Comparison of ENCODE assay signal across 16 mouse cellular contexts in the genomic region with DNA sequence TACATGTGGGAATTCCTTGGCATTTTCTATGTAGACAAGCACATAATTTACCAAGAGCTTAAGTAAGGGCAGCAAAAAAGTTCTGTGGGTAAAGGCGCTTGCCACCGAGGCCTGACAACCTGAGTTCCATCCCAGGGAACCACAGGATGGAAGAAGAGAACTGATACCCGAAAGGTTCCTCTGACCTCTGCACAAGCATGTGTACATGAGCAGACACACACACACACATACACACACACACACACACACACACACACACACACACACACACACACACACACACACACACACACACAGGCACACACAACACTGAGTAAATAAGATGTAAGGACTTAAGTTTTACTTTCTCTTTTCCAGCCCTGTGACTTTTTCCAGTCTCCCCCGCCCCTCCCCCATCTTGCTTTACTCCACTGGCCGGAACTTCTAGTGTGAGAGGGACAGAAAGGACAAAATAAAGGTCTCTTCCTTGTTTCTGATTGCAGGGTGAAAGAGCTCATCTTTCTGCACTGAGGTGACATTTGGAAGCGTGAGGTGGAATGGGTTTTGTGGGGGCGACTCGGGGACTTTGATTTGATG. TPM values are rescaled to one million over a fixed set of nuclear protein-coding genes. Genes with fewer than 3 reads are reported as not detected.
A peak's percentile ranks its signal among the peaks of the same experiment; 100 is the strongest.
DNase-seq lines count a peak whose midpoint lies in the region; ATAC-seq lines count a peak whose summit lies in the region.
"Had no signal": no experiment of that assay in that cellular context is flagged by ENCODE, and none has a peak within 500 bp of the region (broad histone marks: within the 10 kb centered on the region; RNA-seq: fewer than 3 reads in every experiment).

No protein-coding gene starts in this region.

- H3K27ac ChIP-seq in hindbrain, embryonic 16.5 days (ENCODE audit: low read depth, low read length): 0 out of 2 replicates have a peak overlapping the region, but pooled peaks have one; percentile 20
- no peak overlapping the region for H3K27ac ChIP-seq in hindbrain, embryonic 11.5 days (ENCODE audit: low read depth, low read length)
- 0 out of 2 replicates have a peak overlapping the region, but pooled peaks have one; percentile 11 for H3K27ac ChIP-seq in midbrain, embryonic 15.5 days
- no peak overlapping the region for H3K27ac ChIP-seq in midbrain, embryonic 11.5 days (ENCODE audit: low read depth, low read length)
- H3K27ac ChIP-seq: heart, embryonic 13.5 days; liver, embryonic 15.5 days; stomach, embryonic 15.5 days had no signal

- no peak overlapping the region for H3K9ac ChIP-seq in hindbrain, embryonic 16.5 days (ENCODE audit: low read depth, low read length)
- H3K9ac ChIP-seq in hindbrain, embryonic 11.5 days (ENCODE audit: low read depth, low read length): no peak overlapping the region
- H3K9ac ChIP-seq in midbrain, embryonic 15.5 days: no peak overlapping the region
- no peak overlapping the region for H3K9ac ChIP-seq in midbrain, embryonic 11.5 days (ENCODE audit: low read length)
- H3K9ac ChIP-seq: heart, embryonic 13.5 days; liver, embryonic 15.5 days; midbrain, embryonic 12.5 days; stomach, embryonic 15.5 days had no signal

- no peak overlapping the region for H3K4me3 ChIP-seq in hindbrain, embryonic 16.5 days (ENCODE audit: low read length)
- H3K4me3 ChIP-seq in hindbrain, embryonic 11.5 days (ENCODE audit: low read depth, low read length): no peak overlapping the region
- H3K4me3 ChIP-seq in midbrain, embryonic 15.5 days: no peak overlapping the region
- no peak overlapping the region for H3K4me3 ChIP-seq in midbrain, embryonic 11.5 days (ENCODE audit: low read depth, low read length)
- H3K4me3 ChIP-seq: heart, embryonic 13.5 days; liver, embryonic 15.5 days; midbrain, embryonic 12.5 days; stomach, embryonic 15.5 days had no signal

- H3K4me1 ChIP-seq in hindbrain, embryonic 16.5 days (ENCODE audit: control insufficient read depth, insufficient read depth, low read depth, low read length): peaks cover 9% of the 10 kb centered on the region
- H3K4me1 ChIP-seq in hindbrain, embryonic 11.5 days (replicated peaks; ENCODE audit: control insufficient read depth, insufficient read depth, low read length): peaks cover 10% of the 10 kb centered on the region
- peaks cover 15% of the 10 kb centered on the region for H3K4me1 ChIP-seq in midbrain, embryonic 15.5 days
- peaks cover 24% of the 10 kb centered on the region for H3K4me1 ChIP-seq in midbrain, embryonic 11.5 days (ENCODE audit: control insufficient read depth, insufficient read depth, low read length)

- ATAC-seq in hindbrain, embryonic 16.5 days: no peak
- no peak for ATAC-seq in hindbrain, embryonic 11.5 days (ENCODE audit: low FRiP score)
- no peak for ATAC-seq in midbrain, embryonic 15.5 days (replicated peaks)
- ATAC-seq in midbrain, embryonic 11.5 days (ENCODE audit: low FRiP score): no peak
- ATAC-seq: intestine, postnatal 0 days had no signal

- no peak overlapping the region for H3K4me2 ChIP-seq in hindbrain, embryonic 16.5 days (ENCODE audit: low read length)
- no peak overlapping the region for H3K4me2 ChIP-seq in hindbrain, embryonic 11.5 days (replicated peaks; ENCODE audit: low read depth, low read length)
- H3K4me2 ChIP-seq in midbrain, embryonic 15.5 days: no peak overlapping the region
- H3K4me2 ChIP-seq in midbrain, embryonic 11.5 days: no peak overlapping the region
- H3K4me2 ChIP-seq: heart, embryonic 13.5 days; liver, embryonic 15.5 days; midbrain, embryonic 12.5 days; stomach, embryonic 15.5 days had no signal

- no peaks in the 10 kb centered on the region for H3K9me3 ChIP-seq in hindbrain, embryonic 16.5 days (ENCODE audit: control insufficient read depth, low read length)
- no peaks in the 10 kb centered on the region for H3K9me3 ChIP-seq in hindbrain, embryonic 11.5 days (ENCODE audit: control insufficient read depth, low read length)
- no peaks in the 10 kb centered on the region for H3K9me3 ChIP-seq in midbrain, embryonic 15.5 days
- H3K9me3 ChIP-seq in midbrain, embryonic 11.5 days (ENCODE audit: control insufficient read depth, low read length): no peaks in the 10 kb centered on the region
- H3K9me3 ChIP-seq: heart, embryonic 13.5 days; liver, embryonic 15.5 days; midbrain, embryonic 12.5 days; stomach, embryonic 15.5 days had no signal

- DNase-seq in adrenal gland, postnatal 10 days: peak; percentile 73
- DNase-seq in adrenal gland, adult 2 months: no peak
- no peak for DNase-seq in hindbrain, embryonic 11.5 days (ENCODE audit: low spot score)
- DNase-seq in midbrain, embryonic 11.5 days (ENCODE audit: low spot score, missing footprints): no peak
- peak; percentile 21 for DNase-seq in naive thymus-derived CD4-positive, alpha-beta T cell, adult 2 months (ENCODE audit: low read depth)
- DNase-seq in right cerebral cortex, postnatal 4 days: no peak
- DNase-seq: cerebellum, adult 11 months; embryo, embryonic 11 days; right cerebral cortex, postnatal 14 days had no signal

- no peaks in the 10 kb centered on the region for H3K36me3 ChIP-seq in hindbrain, embryonic 16.5 days (ENCODE audit: control insufficient read depth, insufficient read depth, low read length)
- no peaks in the 10 kb centered on the region for H3K36me3 ChIP-seq in hindbrain, embryonic 11.5 days (ENCODE audit: control insufficient read depth, insufficient read depth, low read length)
- no peaks in the 10 kb centered on the region for H3K36me3 ChIP-seq in midbrain, embryonic 15.5 days (replicated peaks)
- no peaks in the 10 kb centered on the region for H3K36me3 ChIP-seq in midbrain, embryonic 11.5 days (ENCODE audit: control insufficient read depth, insufficient read depth, low read length)
- H3K36me3 ChIP-seq: heart, embryonic 13.5 days; liver, embryonic 15.5 days; midbrain, embryonic 12.5 days; stomach, embryonic 15.5 days had no signal

- H3K27me3 ChIP-seq in hindbrain, embryonic 16.5 days (replicated peaks; ENCODE audit: control insufficient read depth, insufficient read depth, low read length): no peaks in the 10 kb centered on the region
- no peaks in the 10 kb centered on the region for H3K27me3 ChIP-seq in hindbrain, embryonic 11.5 days (ENCODE audit: control insufficient read depth, insufficient read depth, low read length)
- H3K27me3 ChIP-seq in midbrain, embryonic 15.5 days (replicated peaks): no peaks in the 10 kb centered on the region
- H3K27me3 ChIP-seq in midbrain, embryonic 11.5 days (ENCODE audit: control insufficient read depth, insufficient read depth, low read length): no peaks in the 10 kb centered on the region
- H3K27me3 ChIP-seq: midbrain, embryonic 12.5 days; stomach, embryonic 15.5 days had no signal

- WGBS in hindbrain, embryonic 16.5 days: 70% methylated on average over 8 of the region's 8 CpGs
- 67% methylated on average over 8 of the region's 8 CpGs for WGBS in hindbrain, embryonic 11.5 days
- 68% methylated on average over 8 of the region's 8 CpGs for WGBS in midbrain, embryonic 15.5 days
- WGBS in midbrain, embryonic 11.5 days: 74% methylated on average over 8 of the region's 8 CpGs

RNA-seq across cellular contexts. Expression of gene Alpl, which starts 32.2 kb away (rescaled TPM):
- total RNA-seq in adrenal gland, postnatal 10 days (2021): 10 to 100 TPM; 11.5 to 19.7 TPM
- total RNA-seq in adrenal gland, adult 2 months (2021): 10 to 100 TPM in 1 of 2 experiments, 1 to 10 TPM in 1; 6.1 to 59.6 TPM
- polyA plus RNA-seq in adrenal gland, adult 2 months (2012; rRNA removed): 4.7 and 7.4 TPM in 2 replicates
- polyA plus RNA-seq in hindbrain, embryonic 16.5 days (2015; fragmentation: Nextera tagmentation; extraction: Ambion mirVana): 16.9 and 18.0 TPM in 2 replicates
- 17.4 and 21.2 TPM in 2 replicates for polyA plus RNA-seq in hindbrain, embryonic 11.5 days (2014; fragmentation: Nextera tagmentation; extraction: Ambion mirVana)
- polyA plus RNA-seq in midbrain, embryonic 15.5 days (2015; fragmentation: Nextera tagmentation; extraction: Ambion mirVana): 8.8 and 9.6 TPM in 2 replicates
- 23.7 and 24.5 TPM in 2 replicates for polyA plus RNA-seq in midbrain, embryonic 11.5 days (2014; fragmentation: Nextera tagmentation; extraction: Ambion mirVana)

Comparison
In these comparisons a context has a peak if more than half of its experiments do, and no peak if none do; other contexts are left out.
1. DNase-seq: peak in adrenal gland, postnatal 10 days (single experiment) and naive thymus-derived CD4-positive, alpha-beta T cell, adult 2 months (single experiment); none in adrenal gland, adult 2 months (single experiment), hindbrain, embryonic 11.5 days (single experiment), midbrain, embryonic 11.5 days (single experiment) and right cerebral cortex, postnatal 4 days (single experiment).
2. H3K27ac ChIP-seq: peak in hindbrain, embryonic 16.5 days (single experiment) and midbrain, embryonic 15.5 days (single experiment); none in hindbrain, embryonic 11.5 days (single experiment) and midbrain, embryonic 11.5 days (single experiment).